Mouse (Mus musculus) thymus, adult 2 months (tissue): ENCODE data around the gene Mb21d2.

ENCODE experiments used
- CTCF ChIP-seq: fragments of 200-500 bp; IDR thresholded peaks from 2 replicates; pipeline ENCODE4 v1.5.1; 2012; ENCODE audit warnings: mild to moderate bottlenecking, control low read depth, low read length, moderate library complexity, borderline replicate concordance; ENCODE audit not compliant: control insufficient read depth, poor library complexity, insufficient read depth; ENCODE audit errors: extremely low read depth
- POLR2A ChIP-seq: fragments of 200-500 bp; IDR thresholded peaks from 2 replicates; pipeline ENCODE4 v1.6.1; 2012; ENCODE audit warnings: mild to moderate bottlenecking, low read length, control low read depth, moderate library complexity; ENCODE audit not compliant: control insufficient read depth, poor library complexity, insufficient read depth; ENCODE audit errors: extremely low read depth

GRCm38 (mm10) chr16:28885474-28885873 lies 44.0 kb downstream of the Mb21d2 start:
- no peak for TF ChIP-seq CTCF
- TF ChIP-seq POLR2A = no peak
